Mouse (Mus musculus): ENCODE measurements at regions not wholly inside any gene's neighbourhood (a gene's known extent, or its start where the extent isn't known, plus 50 kb on each side); places are given as distances from the start of the nearest gene placed in this dataset.

GRCm38 (mm10) chr14:98772080-98772479 is 222.0 kb downstream of the Rpl36a-ps1 start:
- no peak for TF ChIP-seq CTCF (IDR thresholded peaks at IDR 0.05)
- TF ChIP-seq EP300 (IDR thresholded peaks at IDR 0.05): no peak

Measured in lung, postnatal 0 days (tissue).